Mouse (Mus musculus): ENCODE measurements around the gene Fmo3. TPM values are rescaled to one million over a fixed set of nuclear protein-coding genes. Genes with fewer than 3 reads are reported as not detected.

The Fmo3 gene
- polyA plus RNA-seq (2012; ENCODE audit: insufficient read depth, insufficient read length, missing spikeins), result not detected in 2 replicates

DNA sequence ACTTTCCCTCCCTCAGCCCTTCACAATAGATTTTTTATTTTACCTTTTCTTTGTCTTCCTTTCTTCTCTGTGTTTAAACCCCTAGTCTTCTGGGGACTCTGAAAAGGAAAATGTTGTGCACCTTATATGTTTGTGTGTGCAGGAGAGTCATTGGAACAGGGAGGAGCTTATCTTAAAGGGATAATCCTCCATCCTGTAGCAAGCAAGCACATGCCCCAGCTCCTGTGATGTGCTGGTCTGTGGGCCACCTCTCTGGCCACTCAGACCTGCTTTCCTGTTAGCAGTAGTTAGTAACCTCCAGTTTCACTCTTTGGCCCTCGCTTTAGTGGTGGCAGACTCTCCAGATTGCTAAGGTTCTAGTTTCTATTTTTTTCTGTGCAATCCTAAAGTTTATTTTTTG is at the start of gene Fmo3:
TSS of gene Fmo3 (minus strand) at position 101 of the 400 bp plus-strand sequence.
- Histone ChIP-seq H3K4me1 (ENCODE audit: control insufficient read depth, insufficient read depth, low read length) (no peaks in the 10 kb centered on the region), H3K4me3 (ENCODE audit: insufficient read depth, low read length) (no peak within 1 kb of the TSS), H3K27ac (ENCODE audit: insufficient read depth, low read depth, low read length) (no peak within 1 kb of the TSS)
- TF ChIP-seq CTCF (IDR thresholded peaks at IDR 0.05; ENCODE audit: low read depth, low read length) (no peak), POLR2A (IDR thresholded peaks at IDR 0.05; ENCODE audit: borderline replicate concordance, low read depth, low read length) (no peak)

DNA sequence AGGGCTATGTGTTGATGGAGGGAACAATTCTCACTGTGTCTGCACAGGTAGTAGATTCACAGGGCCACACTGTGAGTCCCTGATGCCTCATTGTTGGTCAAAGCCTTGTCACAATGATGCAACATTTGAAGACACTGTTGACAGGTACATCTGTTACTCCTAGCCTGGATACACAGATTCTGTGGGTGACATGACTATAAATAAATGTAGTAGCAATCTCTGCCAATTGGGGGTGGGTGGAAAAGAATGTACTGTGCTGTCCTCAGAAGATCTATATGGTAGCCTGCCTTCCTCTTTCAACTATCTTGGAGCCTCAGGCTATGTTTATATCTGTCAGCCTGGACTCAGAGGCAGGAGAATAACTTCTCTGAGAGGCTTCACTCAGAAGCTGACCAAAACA is 38.7 kb upstream of the Fmo3 start:
- TF ChIP-seq CTCF (IDR thresholded peaks at IDR 0.05; ENCODE audit: low read depth, low read length), result no peak
- no peak for TF ChIP-seq POLR2A (IDR thresholded peaks at IDR 0.05; ENCODE audit: borderline replicate concordance, low read depth, low read length)
- Histone ChIP-seq H3K4me1 (ENCODE audit: control insufficient read depth, insufficient read depth, low read length) (no peaks in the 10 kb centered on the region), H3K4me3 (ENCODE audit: insufficient read depth, low read length) (no peak overlapping the region)

GRCm38 (mm10) chr1:163009220-163009619 is 24.9 kb upstream of the Fmo3 start:
- H3K4me1 ChIP-seq (ENCODE audit: control insufficient read depth, insufficient read depth, low read length), result no peaks in the 10 kb centered on the region
- TF ChIP-seq CTCF (IDR thresholded peaks at IDR 0.05; ENCODE audit: low read depth, low read length) (no peak), POLR2A (IDR thresholded peaks at IDR 0.05; ENCODE audit: borderline replicate concordance, low read depth, low read length) (no peak)
- H3K4me3 ChIP-seq (ENCODE audit: insufficient read depth, low read length), result no peak overlapping the region
- no peak overlapping the region for H3K27ac ChIP-seq (ENCODE audit: insufficient read depth, low read depth, low read length)

More for the DNA sequence above, 38.7 kb upstream of the Fmo3 start:
- H3K27ac ChIP-seq (ENCODE audit: insufficient read depth, low read depth, low read length), result no peak overlapping the region

DNA sequence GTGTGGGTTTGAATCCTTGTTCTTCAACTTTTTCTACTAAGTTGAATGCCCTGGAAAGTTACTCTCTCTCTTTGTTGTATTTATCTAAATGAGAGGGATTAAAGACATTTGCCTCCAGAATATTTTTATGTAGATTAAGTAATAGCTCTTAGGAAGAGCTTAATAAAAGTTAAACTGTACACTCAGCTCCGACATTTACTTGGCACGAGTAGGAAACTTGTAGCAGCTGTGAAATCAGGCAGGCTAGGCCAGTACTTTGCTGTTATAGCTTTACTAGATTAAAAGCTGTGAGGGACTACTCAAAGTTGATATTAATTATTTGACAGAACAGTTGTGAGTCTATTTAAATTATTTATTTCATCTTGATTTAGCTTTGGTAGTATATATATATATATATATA is 19.2 kb upstream of the Fmo3 start:
- TF ChIP-seq CTCF (IDR thresholded peaks at IDR 0.05; ENCODE audit: low read depth, low read length), result no peak
- no peak for TF ChIP-seq POLR2A (IDR thresholded peaks at IDR 0.05; ENCODE audit: borderline replicate concordance, low read depth, low read length)
- no peak overlapping the region for H3K27ac ChIP-seq (ENCODE audit: insufficient read depth, low read depth, low read length)
- H3K4me3 ChIP-seq (ENCODE audit: insufficient read depth, low read length), result no peak overlapping the region
- no peaks in the 10 kb centered on the region for H3K4me1 ChIP-seq (ENCODE audit: control insufficient read depth, insufficient read depth, low read length)

DNA sequence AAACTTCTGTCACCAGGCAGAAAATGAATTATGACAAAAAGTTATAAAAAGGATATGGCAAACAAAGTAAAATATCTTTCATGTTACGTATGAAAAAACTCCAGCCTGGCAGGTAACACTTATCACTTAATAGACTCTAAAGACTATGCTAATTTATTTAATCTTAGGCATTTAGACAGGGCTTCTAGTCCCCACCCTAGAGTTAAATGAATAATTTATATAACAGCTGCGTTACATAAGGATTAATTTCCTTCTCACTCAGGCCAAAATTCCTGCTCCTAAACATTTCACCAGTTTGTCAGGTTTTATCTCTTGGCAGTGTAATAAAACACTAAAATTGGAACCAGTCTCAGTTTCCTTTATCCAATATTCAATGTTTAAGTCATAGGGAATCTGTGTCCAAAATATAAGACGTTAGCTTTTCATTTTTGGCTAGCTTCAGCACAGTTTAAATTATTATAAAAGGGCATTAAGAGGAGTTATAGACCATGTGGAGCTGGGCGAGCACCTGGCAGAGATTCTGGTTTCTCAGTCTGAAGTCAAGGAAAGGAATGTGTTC is 17.0 kb upstream of the Fmo3 start:
- Histone ChIP-seq H3K4me1 (ENCODE audit: control insufficient read depth, insufficient read depth, low read length) (no peaks in the 10 kb centered on the region), H3K27ac (ENCODE audit: insufficient read depth, low read depth, low read length) (no peak overlapping the region), H3K4me3 (ENCODE audit: insufficient read depth, low read length) (no peak overlapping the region)
- TF ChIP-seq CTCF (IDR thresholded peaks at IDR 0.05; ENCODE audit: low read depth, low read length) (no peak), POLR2A (IDR thresholded peaks at IDR 0.05; ENCODE audit: borderline replicate concordance, low read depth, low read length) (no peak)

DNA sequence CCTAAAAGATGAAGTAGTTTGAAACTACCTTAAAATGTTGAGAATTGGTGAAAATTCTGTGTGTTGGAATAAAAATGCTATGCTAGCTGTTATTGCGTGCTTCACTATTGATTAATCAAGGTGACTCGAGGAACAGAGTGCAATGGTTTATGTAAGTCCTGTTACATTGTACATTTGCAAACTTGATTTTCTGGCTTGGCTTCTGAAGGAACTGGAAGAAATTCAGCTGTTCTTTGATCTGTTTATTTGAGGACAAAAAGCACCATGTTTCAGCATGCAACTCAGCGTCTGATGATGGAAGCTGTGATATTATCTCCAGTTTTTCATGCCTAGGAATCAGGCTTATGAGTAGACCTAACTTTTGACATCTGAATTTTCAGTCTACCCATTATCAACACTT is 3.2 kb upstream of the Fmo3 start:
- H3K4me1 ChIP-seq (ENCODE audit: control insufficient read depth, insufficient read depth, low read length), result no peaks in the 10 kb centered on the region
- no peak for TF ChIP-seq CTCF (IDR thresholded peaks at IDR 0.05; ENCODE audit: low read depth, low read length)
- no peak for TF ChIP-seq POLR2A (IDR thresholded peaks at IDR 0.05; ENCODE audit: borderline replicate concordance, low read depth, low read length)
- H3K27ac ChIP-seq (ENCODE audit: insufficient read depth, low read depth, low read length), result no peak overlapping the region
- no peak overlapping the region for H3K4me3 ChIP-seq (ENCODE audit: insufficient read depth, low read length)

DNA sequence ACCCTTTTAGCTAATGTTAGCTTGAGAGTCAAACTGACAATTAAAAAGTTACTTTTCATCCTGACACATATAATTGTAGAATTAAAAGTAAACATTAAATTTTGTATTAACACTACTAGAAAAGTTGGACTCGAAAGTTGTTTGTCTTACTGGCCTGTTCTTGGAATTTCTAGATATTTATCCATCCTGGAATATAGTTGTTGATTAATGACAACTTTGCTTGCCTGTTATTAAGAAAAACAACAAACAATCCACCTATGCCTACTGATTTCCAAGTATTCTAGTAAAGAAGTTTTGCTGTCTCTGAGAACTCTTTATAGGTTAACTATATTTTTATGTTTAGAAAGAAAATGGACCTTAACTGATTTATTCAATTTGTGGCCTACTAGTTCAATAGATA is 2.4 kb upstream of the Fmo3 start:
- TF ChIP-seq CTCF (IDR thresholded peaks at IDR 0.05; ENCODE audit: low read depth, low read length), result no peak
- no peak for TF ChIP-seq POLR2A (IDR thresholded peaks at IDR 0.05; ENCODE audit: borderline replicate concordance, low read depth, low read length)

GRCm38 (mm10) chr1:162986121-162986748 is 1.9 kb upstream of the Fmo3 start:
- no peak overlapping the region for H3K4me3 ChIP-seq (ENCODE audit: insufficient read depth, low read length)
- no peaks in the 10 kb centered on the region for H3K4me1 ChIP-seq (ENCODE audit: control insufficient read depth, insufficient read depth, low read length)
- H3K27ac ChIP-seq (ENCODE audit: insufficient read depth, low read depth, low read length), result no peak overlapping the region
- TF ChIP-seq CTCF (IDR thresholded peaks at IDR 0.05; ENCODE audit: low read depth, low read length) (no peak), POLR2A (IDR thresholded peaks at IDR 0.05; ENCODE audit: borderline replicate concordance, low read depth, low read length) (no peak)

More for the DNA sequence above, 2.4 kb upstream of the Fmo3 start:
- Histone ChIP-seq H3K4me1 (ENCODE audit: control insufficient read depth, insufficient read depth, low read length) (no peaks in the 10 kb centered on the region), H3K27ac (ENCODE audit: insufficient read depth, low read depth, low read length) (no peak overlapping the region), H3K4me3 (ENCODE audit: insufficient read depth, low read length) (no peak overlapping the region)

DNA sequence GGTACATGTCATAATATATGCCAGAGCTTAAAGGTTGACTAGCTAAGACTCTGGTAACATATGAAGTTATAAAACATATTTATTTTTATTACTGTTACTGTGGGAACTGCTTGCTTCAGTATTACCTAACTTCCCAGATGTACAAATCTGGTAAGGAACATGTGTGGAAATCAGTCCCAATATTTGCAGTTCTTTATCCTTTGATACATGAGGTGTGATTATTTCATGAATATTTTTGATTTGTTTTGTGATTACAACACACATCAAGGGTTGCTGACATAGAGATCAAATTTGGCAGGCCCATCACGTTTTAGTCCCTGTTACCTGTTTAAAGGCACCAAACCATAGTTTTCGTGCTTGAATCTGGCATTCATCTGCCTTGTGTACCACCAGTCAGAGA is 20.8 kb downstream of the Fmo3 start:
- Histone ChIP-seq H3K4me3 (ENCODE audit: insufficient read depth, low read length) (no peak overlapping the region), H3K27ac (ENCODE audit: insufficient read depth, low read depth, low read length) (no peak overlapping the region), H3K4me1 (ENCODE audit: control insufficient read depth, insufficient read depth, low read length) (no peaks in the 10 kb centered on the region)
- TF ChIP-seq CTCF (IDR thresholded peaks at IDR 0.05; ENCODE audit: low read depth, low read length) (no peak), POLR2A (IDR thresholded peaks at IDR 0.05; ENCODE audit: borderline replicate concordance, low read depth, low read length) (no peak)

GRCm38 (mm10) chr1:162957422-162957821 is 26.9 kb downstream of the Fmo3 start:
- Histone ChIP-seq H3K27ac (ENCODE audit: insufficient read depth, low read depth, low read length) (no peak overlapping the region), H3K4me1 (ENCODE audit: control insufficient read depth, insufficient read depth, low read length) (no peaks in the 10 kb centered on the region)
- no peak for TF ChIP-seq CTCF (IDR thresholded peaks at IDR 0.05; ENCODE audit: low read depth, low read length)
- TF ChIP-seq POLR2A (IDR thresholded peaks at IDR 0.05; ENCODE audit: borderline replicate concordance, low read depth, low read length), result no peak

More at GRCm38 (mm10) chr1:162957422-162957821, 26.9 kb downstream of the Fmo3 start:
- no peak overlapping the region for H3K4me3 ChIP-seq (ENCODE audit: insufficient read depth, low read length)

Data from bone marrow macrophage, adult 2 months (primary cell).